Mouse (Mus musculus): ENCODE data around the gene Ldlr.
A peak's percentile ranks its signal among the peaks of the same experiment; 100 is the strongest.
"Not testable (repeated sequence)": the region's sequence is repeated elsewhere in the genome, so short reads cannot be mapped to it uniquely, and the experiment has no call there.

The Ldlr gene

DNA sequence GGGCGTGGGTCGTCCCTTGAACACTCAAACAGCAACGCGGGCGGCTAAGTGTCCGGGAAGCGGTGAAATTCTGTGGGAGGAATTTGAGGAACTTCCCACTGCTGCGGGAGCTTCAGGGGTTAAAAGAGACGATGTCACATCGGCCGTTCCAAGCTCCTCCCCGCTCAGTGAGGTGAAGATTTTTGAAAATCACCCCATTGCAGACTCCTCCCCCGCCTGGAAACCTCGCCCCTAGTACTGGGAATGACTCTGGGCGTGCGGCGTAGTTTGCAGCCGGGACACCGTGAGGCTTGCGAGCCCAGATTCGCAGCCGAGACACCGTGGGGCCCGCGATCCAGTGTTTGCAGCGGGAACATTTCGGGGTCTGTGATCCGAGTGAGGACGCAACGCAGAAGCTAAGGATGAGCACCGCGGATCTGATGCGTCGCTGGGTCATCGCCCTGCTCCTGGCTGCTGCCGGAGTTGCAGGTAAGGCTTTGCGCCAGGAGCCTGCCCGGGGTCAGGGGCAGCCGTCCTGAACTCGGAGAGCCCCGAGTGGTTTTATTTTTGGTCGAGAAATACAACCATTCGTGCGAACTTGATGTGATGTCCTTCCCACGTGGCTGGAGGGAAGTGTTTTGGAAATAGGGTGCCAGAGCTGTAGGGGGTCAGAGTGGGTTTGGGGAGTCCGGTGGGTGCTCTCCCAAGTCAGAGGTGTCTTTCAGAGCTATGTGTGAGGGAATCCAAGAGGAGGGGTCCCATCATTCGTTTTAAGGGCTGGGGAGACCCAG is at the start of gene Ldlr:
Ldlr (plus strand) TSS at position 107 of the 770 bp plus-strand sequence.
- peak; percentile 21 to 22 for DNase-seq (ENCODE audit: low spot score in 2 of 2)

DNA sequence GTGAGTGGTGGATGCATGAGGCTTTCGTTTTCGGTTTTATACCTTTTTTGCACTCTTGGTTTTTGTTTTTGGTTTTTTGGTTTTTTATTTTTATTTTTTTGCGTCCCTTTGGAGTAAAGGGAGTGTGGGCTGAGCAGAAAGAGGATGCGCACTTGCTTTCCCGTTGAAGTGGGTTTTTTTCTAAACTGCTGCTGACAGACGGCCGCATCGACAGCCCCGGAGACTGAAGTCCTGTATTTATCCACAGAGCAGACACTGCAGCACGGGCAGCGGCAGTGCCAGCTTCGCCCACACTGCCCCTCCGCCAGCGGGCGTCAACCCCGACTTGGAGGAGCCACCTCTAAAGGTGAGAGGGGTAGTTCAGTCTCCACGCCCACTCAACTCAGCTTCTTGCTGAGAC is 45.6 kb upstream of the Ldlr start:
- no peak for DNase-seq (ENCODE audit: low spot score in 2 of 2)

DNA sequence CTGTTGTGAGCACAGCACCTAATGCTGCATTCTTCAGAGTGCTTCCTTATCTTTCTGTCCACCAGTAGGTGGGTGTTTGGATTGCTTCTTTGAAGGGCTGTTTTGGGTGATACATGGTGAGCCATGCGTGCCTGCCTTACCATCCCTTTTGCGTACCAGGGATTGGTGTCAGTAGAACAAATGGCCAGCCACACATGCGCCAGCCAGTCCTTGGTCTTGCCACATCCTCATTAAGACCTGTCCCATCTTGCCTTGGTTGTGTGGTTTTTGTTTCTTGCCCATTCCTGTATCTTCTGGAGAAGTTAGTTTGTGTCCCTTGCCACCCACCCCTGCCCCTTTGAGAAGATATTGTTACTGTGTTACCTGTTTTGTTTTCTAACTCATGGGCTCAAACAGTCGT is 42.8 kb upstream of the Ldlr start:
- DNase-seq (ENCODE audit: low spot score in 2 of 2), result no peak

DNA sequence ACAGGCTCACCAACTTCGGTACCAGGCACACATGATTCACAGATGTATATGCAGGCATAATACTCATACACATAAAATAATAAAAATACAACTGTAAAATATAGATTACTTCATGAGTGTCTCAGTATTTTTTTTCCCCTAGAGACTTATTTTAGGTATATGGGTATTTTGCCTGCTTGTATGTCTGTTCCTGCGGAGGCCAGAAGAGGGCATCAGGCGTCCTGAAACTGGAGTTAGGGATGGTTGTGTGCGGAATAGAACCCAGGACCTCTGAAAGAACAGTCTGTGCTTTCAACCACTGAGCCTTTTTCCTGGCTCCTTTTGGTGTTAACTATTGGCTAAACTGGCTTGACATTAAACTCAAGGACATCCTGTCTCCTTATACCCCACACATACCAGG is 40.5 kb upstream of the Ldlr start:
- no peak for DNase-seq (ENCODE audit: low spot score in 2 of 2)

DNA sequence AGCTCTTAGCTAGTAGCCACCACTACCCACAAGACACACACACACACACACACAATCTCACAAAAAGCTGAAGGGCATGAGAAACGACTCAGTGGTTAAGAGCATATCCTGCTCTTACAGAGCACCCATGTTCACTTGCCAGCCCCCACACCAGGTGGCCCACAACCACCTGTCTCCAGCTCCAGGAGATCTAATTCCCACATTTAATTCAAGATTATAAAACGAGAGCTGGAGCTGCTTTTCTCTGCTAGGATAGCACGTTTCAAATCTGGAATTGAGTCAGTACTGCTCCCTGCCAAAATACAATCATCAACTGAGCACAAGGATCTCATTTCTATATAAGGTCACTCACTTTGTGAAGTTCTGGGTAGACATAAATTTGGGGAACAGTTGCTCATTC is 39.4 kb upstream of the Ldlr start:
- no peak for DNase-seq (ENCODE audit: low spot score in 2 of 2)

DNA sequence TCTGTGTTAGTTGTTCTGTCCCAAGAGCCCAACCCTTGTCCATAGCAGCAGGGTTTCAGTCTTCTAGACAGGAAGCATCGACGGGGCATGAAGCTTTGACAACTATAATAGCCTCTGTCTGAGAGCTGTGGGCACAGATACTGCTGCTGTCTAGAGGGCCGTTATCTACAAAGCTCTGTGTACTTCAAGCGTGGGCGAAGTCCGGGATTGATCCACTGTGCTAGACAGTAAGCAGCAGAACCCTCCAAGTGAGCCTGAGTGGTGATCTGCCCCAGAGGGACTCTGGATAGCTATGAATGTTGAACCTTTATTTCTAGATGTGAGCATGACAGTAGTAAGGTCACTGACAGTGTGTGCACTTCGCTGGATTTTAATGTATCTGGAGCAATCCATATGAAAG is 34.7 kb upstream of the Ldlr start:
- DNase-seq (ENCODE audit: low spot score in 2 of 2), result no peak

DNA sequence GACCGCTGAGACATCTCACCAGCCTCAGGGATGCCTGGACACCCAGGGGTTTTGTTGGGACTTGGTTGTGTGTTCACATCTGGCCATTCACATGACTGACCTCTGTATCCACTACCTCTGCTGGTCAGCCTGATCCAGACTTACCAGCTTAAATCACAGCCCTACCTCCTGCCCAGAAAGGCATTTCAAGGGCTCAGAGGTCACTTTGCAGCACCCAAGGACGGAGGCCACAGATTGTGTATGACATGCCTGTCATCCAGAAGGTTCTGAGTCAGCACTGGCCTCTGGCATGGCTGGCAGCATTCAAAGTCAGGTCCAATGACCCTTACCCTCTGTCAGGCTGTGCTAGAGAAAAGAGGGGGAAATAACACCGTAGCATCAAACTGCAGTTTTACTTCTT is 33.3 kb upstream of the Ldlr start:
- DNase-seq (ENCODE audit: low spot score in 2 of 2), result no peak

DNA sequence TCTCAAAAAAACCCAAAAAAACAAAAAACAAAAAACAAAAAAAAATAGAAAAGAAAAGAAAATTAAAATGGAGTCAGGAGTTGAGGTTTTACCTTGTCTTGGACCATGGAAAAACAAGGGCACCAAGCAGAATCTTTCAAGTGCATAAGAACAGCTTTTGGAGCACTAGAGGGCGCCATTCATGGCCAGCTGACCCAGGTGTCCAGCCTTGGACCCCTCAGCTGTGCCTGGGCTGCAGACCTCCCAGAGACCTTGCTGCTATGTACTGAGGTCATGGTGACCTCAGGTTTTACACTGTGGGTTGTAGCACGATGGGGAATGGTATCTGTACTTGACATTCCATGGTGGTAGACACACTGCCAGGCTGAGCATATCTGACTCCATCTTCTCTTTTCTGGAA is 31.4 kb upstream of the Ldlr start:
- DNase-seq (ENCODE audit: low spot score in 2 of 2), result peak in 1 of 2 experiments; percentile 7

DNA sequence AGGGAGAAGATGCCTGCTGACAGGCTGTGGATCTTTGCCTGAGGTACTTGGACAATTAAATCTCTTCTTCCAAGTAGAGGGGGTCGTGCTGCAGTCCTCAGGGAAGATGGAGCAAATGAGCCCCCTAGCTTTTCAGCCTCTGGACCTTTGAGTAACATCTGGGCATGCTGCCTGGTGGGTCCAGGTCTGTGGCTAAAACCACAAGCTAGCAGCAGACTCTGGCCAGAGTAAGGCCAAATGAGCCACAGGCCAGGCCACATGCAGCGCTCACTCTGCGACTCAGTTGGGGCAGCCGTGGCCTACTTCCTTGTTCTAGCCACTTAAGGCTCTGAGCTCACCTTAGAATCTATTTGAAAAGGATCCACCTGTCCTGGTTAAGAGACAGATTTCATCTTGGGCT is 30.8 kb upstream of the Ldlr start:
- no peak for DNase-seq (ENCODE audit: low spot score in 2 of 2)

DNA sequence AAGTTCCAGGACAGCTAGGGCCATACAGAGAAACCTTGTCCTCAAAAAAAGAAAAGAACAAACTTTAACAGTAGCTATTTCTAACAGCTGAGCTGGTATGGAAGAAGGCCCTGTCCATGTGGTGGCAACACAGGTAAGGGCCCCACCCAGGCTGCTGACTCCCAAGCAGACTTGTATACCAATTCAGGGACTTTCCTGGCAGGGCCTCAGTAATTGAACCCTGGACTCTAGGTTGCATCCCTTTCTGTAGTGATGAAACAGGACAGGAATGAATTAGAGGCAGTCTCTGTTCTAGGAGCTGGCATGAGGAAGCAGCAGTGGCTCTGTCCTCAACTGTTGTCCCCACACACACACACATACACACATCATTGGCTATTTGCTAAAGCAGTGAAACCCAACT is 29.2 kb upstream of the Ldlr start:
- no peak for DNase-seq (ENCODE audit: low spot score in 2 of 2)

DNA sequence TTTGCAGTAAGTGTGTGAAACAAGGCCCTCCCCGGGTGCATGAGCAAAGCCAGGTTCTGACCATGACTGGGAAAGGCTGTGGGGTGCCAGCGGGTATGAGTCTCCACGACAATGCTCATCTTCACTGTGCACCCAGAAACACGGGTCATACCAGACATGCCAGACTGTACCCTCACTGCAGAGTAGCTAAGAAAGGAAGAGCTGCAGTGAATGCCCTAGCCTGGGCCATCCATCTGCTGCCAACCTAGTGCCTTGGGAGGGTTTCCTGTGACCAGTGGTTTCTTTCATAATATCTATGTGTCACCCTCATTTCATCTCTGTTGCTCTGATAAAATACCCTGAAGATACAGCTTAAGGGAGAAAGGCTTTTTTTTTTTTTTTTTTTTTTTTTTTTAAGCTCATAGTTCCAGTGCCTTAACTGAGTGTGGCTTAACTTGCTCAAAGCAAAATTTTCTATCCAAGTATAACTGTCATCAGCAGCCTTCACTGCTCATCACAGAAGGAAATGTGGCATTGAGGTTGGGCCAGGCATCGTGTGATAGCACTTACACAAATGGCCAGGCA is 28.0 kb upstream of the Ldlr start:
- no peak for DNase-seq (ENCODE audit: low spot score in 2 of 2)

DNA sequence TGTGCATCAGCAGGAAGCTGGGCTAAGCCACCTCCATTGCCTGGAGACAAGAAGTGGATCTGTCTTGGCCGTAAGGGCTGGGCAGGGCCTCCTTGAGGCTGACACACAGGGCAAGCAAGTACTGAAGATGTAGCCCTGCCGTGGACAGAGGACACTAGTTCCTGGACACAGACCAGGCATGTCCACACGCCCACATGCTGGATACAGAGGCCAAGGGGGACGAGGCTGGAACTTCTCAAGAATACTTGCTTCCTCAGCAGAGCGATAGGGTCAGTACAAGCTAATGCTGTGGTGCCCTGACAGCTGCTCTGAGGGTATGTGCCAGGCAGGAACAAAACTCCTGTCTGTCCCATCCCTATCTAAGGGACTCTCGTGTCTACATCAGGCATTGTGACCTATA is 26.2 kb upstream of the Ldlr start:
- DNase-seq (ENCODE audit: low spot score in 2 of 2), result no peak

DNA sequence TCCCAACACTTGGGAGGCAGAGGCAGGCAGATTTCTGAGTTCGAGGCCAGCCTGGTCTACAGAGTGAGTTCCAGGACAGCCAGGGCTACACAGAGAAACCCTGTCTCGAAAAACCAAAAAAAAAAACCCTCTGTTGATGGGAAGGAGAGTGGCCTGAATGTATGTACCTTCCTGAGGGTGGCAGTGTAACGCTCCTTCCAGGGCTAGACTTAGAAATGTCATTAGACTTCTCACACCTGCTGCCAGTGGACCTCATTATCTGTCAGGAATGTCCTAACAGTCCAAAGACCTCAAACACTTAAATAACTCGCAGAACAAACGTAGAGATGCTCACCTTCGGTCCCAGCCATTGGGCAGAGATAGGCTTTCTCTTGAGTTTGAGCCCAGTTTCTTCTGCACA is 24.0 kb upstream of the Ldlr start:
- DNase-seq (ENCODE audit: low spot score in 2 of 2), result not testable (repeated sequence)

DNA sequence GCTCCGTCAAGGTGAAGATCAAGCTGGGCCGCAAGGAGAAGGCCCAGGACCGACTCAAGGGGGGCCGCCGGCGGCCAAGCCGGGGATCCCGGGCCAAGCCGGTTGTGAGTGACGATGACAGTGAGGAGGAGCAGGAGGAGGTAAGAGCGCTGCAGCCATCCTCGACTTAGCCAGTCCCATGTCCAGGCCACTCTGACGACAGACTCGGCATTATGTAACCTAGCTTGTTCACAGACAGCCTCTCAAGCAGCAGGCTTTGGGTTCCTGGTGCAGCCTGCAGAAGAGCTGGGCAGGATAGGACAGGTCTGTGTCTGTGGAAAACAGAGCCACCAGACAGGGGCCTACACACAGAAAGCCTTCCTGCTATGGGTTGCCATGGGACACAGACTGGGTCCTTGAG is 22.2 kb upstream of the Ldlr start:
- DNase-seq (ENCODE audit: low spot score in 2 of 2), result no peak

DNA sequence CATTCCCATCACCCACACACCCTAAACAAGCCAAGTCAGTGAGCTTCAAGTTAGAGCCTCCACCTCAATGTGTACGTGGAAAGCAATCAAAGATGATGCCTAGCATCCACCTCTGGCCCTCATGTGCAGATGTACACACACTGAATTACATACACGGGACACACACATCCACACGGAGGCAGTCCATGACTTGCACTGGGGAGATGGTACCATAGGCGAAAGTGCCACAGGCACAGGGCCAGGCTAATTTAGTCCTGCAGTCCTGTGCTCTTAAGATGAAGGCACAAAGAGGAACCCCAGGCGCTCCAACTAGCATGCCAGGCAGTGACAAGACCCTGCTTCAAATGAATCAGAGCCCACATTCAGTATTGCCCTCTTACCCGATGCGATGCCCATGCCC is 19.8 kb upstream of the Ldlr start:
- no peak for DNase-seq (ENCODE audit: low spot score in 2 of 2)

DNA sequence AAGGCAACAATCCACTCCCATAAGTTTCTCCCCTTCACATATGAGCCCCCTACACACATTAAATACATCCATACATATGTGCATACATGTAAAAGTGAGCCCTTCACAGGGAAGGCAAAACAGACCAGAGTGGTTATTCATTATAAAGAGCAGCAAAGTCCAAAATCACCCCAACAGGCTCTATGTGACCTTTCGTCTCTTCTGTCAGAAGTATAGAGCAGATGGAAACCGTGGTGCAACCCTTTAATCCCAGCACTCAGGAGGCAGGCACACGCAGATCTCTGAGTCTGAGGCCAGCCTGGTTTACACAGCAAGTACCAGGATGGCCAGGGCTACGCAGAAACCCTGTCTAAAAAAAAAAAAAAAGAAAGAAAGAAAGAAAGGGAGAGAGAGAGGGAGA is 17.2 kb upstream of the Ldlr start:
- DNase-seq (ENCODE audit: low spot score in 2 of 2), result no peak

DNA sequence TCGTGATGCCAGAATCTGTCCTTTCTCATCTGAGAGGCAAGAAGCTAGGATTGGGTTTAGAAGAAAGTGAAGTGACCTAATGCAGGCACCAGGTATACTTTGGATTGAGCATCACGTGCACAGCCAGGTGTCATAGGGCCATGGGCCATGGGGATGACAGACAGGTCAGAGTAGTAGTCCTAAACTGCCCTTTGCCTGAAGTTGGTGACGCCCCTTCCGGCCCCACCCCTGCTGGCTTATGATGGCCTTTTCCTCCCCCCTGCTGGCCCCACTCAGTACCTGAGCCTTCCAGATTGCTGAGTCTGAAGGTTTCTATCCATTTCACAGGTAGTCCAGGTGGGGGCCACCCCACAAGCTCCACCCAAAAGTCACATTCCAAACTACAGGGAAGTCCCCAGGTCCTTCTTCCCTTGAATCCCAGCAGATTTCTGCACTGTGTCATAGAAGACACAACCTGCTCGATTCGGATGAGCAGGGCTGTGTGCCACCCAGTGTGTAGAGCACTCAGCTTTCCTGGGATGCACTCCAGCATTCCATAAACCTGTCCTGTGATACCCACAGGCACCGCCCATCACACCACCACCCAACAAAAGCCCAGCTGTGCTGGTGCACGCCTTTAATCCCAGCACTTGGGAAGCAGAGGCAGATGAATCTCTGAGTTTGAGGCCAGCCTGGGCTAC is 16.6 kb upstream of the Ldlr start:
- DNase-seq (ENCODE audit: low spot score in 2 of 2), result no peak

DNA sequence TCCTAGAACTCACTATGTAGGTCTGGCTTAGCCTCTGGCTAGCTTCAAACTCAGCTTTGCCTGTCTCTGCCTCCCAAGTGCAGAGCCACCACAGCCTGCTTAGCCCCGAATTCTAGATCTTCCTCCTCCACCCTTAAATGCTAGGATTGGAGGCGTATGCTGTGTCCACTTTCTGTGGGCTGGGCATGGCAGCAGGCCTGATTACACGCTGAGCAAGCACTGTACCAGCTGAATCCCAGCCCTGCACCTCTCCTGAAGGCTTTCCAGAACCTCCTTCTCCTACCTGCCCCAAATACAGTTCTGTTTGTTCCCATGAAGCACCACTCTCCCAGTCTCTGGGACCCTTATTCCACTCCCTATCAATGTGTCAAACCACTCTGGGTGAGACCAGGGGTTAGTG is 13.9 kb upstream of the Ldlr start:
- no peak for DNase-seq (ENCODE audit: low spot score in 2 of 2)

DNA sequence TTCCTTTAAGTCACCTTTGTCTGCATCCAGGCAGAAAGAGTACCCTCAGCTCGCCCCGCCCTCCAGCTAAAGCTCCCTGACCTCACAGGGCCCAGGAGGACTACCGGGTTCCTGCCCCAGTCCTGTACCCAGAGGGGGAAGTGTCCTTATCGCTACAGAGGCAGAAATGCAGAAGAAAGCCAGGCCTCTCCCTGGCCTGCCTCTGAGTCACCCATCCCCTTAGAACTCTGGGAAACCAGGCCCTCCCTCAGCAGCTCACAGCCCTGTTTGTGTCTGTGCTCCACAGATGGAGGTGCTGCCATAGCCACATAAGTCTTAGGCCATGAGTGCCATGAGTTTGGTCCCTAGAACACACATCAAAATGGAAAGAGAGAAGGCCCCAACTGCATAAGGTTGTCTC is 8.0 kb upstream of the Ldlr start:
- peak; percentile 17 to 24 for DNase-seq (ENCODE audit: low spot score in 2 of 2)

DNA sequence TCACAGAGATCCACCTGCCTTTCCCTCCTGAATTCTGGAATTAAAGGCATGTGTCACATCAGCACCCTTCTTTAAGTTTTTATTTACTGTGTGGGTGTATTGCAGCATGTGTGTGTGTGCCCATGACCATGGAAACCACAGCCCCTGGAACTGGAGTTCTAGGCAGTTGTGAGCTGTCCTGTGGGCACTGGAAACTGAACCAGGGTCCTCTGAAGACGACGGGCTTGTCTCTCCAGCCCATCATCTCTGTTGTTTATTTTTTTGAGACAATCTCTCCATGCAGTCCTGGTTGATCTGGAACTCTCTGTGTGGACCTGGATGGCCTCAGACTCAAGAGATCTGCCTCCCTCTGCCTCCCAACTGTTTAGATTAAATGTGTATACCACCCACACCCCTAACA is 6.3 kb upstream of the Ldlr start:
- DNase-seq (ENCODE audit: low spot score in 2 of 2), result no peak

DNA sequence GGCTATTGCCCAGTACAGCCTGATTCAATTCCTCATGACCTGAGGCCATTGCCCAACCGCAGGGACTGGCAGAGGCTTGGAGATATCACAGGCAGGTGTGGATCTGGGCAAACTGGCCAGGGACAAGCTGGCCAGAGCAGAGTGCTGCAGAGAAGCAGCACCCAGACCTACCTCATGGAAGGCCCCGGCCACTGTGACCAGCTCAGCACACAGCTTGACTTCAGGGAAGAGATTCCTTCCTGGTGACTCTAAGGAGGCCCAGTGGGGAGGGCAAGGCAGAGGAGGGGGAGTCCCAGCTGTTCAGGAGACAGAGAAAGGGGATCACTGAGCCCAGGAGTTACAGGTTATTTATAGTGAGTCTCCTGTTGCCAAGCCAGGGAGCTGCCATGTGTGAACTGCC is 2.2 kb upstream of the Ldlr start:
- DNase-seq (ENCODE audit: low spot score in 2 of 2), result no peak

DNA sequence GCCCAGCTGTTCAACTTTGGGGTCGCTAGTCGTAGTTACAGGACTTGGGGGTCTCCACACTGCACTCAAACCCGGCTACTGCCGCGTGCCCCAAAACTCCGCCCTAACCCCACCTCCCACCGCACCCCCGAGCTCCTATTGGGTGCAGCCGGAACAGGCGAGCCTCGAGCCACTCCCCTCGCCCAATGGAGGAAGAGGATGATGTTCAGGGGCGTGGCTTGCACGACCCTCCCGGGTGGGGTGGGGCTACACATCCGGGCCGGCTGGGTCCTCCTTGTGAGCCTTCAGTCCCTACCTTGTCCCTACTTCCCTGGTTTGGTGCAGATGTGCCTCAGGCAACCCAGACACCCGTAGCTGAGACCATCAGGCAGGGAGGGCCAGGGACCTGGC is 859 bp downstream of the Ldlr start:
- peak; percentile 61 to 79 for DNase-seq (ENCODE audit: low spot score in 2 of 2)

Data from natural killer cell, adult 2 months (primary cell).